Mouse (Mus musculus) heart, adult 8-10 months (tissue): ENCODE measurements around the gene Gm7544. TPM values are rescaled to one million over a fixed set of nuclear protein-coding genes. Genes with fewer than 3 reads are reported as not detected.
A peak's percentile ranks its signal among the peaks of the same experiment; 100 is the strongest.
"Not testable (repeated sequence)": the region's sequence is repeated elsewhere in the genome, so short reads cannot be mapped to it uniquely, and the experiment has no call there.

Source experiments
- DNase-seq: peaks from one replicate; pipeline ENCODE4 v3.0.0; 2022; ENCODE audit warnings: low spot score
- total RNA-seq, 4 experiments: library from RNA; stranded (reverse); gene quantifications; 2 replicates each; pipeline ENCODE4 v1.2.4; 2022

The Gm7544 gene
- total RNA-seq, 4 experiments from 2014 or later: not detected

DNA sequence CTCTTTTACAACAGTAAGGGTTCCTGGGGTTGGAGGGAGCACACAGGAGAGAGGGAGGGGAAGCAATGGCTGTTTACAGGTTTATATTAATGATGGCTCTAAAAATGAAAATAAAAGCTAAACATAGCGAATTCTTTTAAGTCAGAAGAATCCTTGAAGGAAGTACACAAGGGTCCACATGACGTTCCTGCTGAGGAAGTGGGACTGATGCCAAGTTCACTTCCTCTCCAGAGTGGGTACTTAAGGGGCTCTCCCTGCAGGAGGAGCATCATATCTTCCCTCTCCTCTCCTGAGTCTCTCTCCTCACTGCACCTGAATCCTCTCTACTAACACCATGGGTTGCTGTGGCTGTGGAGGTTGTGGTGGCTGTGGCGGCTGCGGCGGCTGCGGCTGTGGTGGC is 31.2 kb downstream of the Gm7544 start, which contains the start of gene A030014E15Rik:
Gene A030014E15Rik (plus strand): TSS at position 268 of the 400 bp plus-strand sequence.
- DNase-seq: peak; percentile 13

DNA sequence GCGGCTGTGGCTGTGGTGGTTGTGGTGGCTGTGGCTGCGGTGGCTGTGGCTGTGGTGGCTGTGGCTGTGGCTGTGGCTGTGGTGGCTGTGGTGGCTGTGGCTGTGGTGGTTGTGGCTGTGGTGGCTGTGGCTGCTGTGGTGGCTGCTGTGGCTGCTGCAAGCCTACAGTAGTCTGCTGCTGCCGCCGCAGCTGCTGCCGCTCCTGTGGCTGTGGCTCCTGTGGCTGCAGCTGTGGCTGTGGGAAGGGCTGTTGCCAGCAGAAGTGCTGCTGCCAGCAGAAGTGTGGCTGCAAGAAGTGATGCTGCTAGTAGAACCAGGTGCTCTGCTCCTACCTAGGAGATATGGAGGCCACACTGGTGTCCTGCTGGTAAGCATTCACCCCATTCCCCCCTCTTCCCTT is 42.4 kb downstream of the Gm7544 start:
- not testable (repeated sequence) for DNase-seq

- no peak for DNase-seq
These were observed 42.8 kb downstream of the Gm7544 start, which contains the start of gene A030005L19Rik for GRCm38 (mm10) chr1:82913025-82913424. Gene A030005L19Rik (plus strand): TSS chr1:82913325.

- DNase-seq: no peak
These were observed 49.9 kb downstream of the Gm7544 start for GRCm38 (mm10) chr1:82905886-82906285.

Other genes with a start within 250 kb of the Gm7544 start
- gene Mff, start 231.1 kb downstream of the Gm7544 start, total RNA-seq: 100 to 1,000 TPM; 150 to 163 (median 154) TPM
- gene Tm4sf20, start 187.6 kb downstream of the Gm7544 start, total RNA-seq: not detected
- gene Gm47791, start 184.8 kb downstream of the Gm7544 start, total RNA-seq: not detected
- gene Agfg1, start 116.5 kb downstream of the Gm7544 start, total RNA-seq: 10 to 100 TPM; 23.8 to 28.7 (median 26.0) TPM
- not detected for gene A030005L19Rik, start 42.7 kb downstream of the Gm7544 start, total RNA-seq
- not detected for gene A030014E15Rik, start 31.1 kb downstream of the Gm7544 start, total RNA-seq
- not detected for gene Gm6217, start 24.6 kb downstream of the Gm7544 start, total RNA-seq
- gene A030003K21Rik, start 12.6 kb downstream of the Gm7544 start, total RNA-seq: not detected
- not detected for gene Gm47955, start 4.3 kb upstream of the Gm7544 start, total RNA-seq
- not detected for gene Gm47959, start 44.5 kb upstream of the Gm7544 start, total RNA-seq
- gene Slc19a3, start 82.4 kb upstream of the Gm7544 start, total RNA-seq: under 1 TPM; 0.12 to 0.63 (median 0.37) TPM
- gene Krtap28-10, start 86.5 kb upstream of the Gm7544 start, total RNA-seq: not detected
- not detected for gene Gm47969, start 88.9 kb upstream of the Gm7544 start, total RNA-seq
- gene A030005K14Rik, start 103.4 kb upstream of the Gm7544 start, total RNA-seq: not detected
- not detected for gene Krtap28-13, start 104.9 kb upstream of the Gm7544 start, total RNA-seq
- gene Ccl20, start 160.8 kb upstream of the Gm7544 start, total RNA-seq: not detected
- gene Daw1, start 203.7 kb upstream of the Gm7544 start, total RNA-seq: not detected